Comparison of ENCODE assay signal across 14 mouse cellular contexts in genomic region chrX:101754478-101754877, GRCm38 (mm10). TPM values are rescaled to one million over a fixed set of nuclear protein-coding genes. Genes with fewer than 3 reads are reported as not detected.
DNase-seq lines count a peak whose midpoint lies in the region; ATAC-seq and TF ChIP-seq lines count a peak whose summit lies in the region.
"Had no signal": no experiment of that assay in that cellular context is flagged by ENCODE, and none has a peak within 500 bp of the region (broad histone marks: within the 10 kb centered on the region; RNA-seq: fewer than 3 reads in every experiment).

No protein-coding gene starts in this region.

- H3K9ac ChIP-seq in forebrain, embryonic 11.5 days (ENCODE audit: low read length): no peak overlapping the region
- no peak overlapping the region for H3K9ac ChIP-seq in forebrain, embryonic 16.5 days (replicated peaks; ENCODE audit: low read depth, low read length)
- H3K9ac ChIP-seq: hindbrain, embryonic 13.5 days; neural tube, embryonic 13.5 days had no signal

- no peak for TF ChIP-seq CTCF in lung, adult 2 months (IDR thresholded peaks at IDR 0.05; ENCODE audit: insufficient read depth, low read length)

- 0 out of 2 replicates have a peak, but pooled peaks cover 3% of the 10 kb centered on the region for H3K4me1 ChIP-seq in lung, adult 2 months (ENCODE audit: control insufficient read depth, insufficient read depth, low read length)
- no peaks in the 10 kb centered on the region for H3K4me1 ChIP-seq in forebrain, embryonic 11.5 days (replicated peaks; ENCODE audit: control insufficient read depth, insufficient read depth, low read length)
- 0 out of 2 replicates have a peak, but pooled peaks cover 5% of the 10 kb centered on the region for H3K4me1 ChIP-seq in forebrain, embryonic 16.5 days (replicated peaks; ENCODE audit: control insufficient read depth, insufficient read depth, low read length)
- H3K4me1 ChIP-seq: hindbrain, embryonic 13.5 days; neural tube, embryonic 13.5 days had no signal

- no peak overlapping the region for H3K4me2 ChIP-seq in forebrain, embryonic 11.5 days (ENCODE audit: low read depth, low read length, severe bottlenecking)
- no peak overlapping the region for H3K4me2 ChIP-seq in forebrain, embryonic 16.5 days (ENCODE audit: low read length)
- H3K4me2 ChIP-seq: hindbrain, embryonic 13.5 days; neural tube, embryonic 13.5 days had no signal

- no peak overlapping the region for H3K27ac ChIP-seq in forebrain, embryonic 11.5 days (ENCODE audit: low read depth, low read length)
- H3K27ac ChIP-seq in forebrain, embryonic 16.5 days (ENCODE audit: low read length): no peak overlapping the region
- H3K27ac ChIP-seq: hindbrain, embryonic 13.5 days; limb, embryonic 10.5 days; neural tube, embryonic 13.5 days had no signal

- ATAC-seq in forebrain, embryonic 11.5 days (replicated peaks; ENCODE audit: low FRiP score): no peak
- ATAC-seq in forebrain, embryonic 16.5 days: no peak

- H3K4me3 ChIP-seq in lung, adult 2 months (replicated peaks; ENCODE audit: extremely low read depth, low read depth, low read length): no peak overlapping the region
- no peak overlapping the region for H3K4me3 ChIP-seq in forebrain, embryonic 11.5 days (ENCODE audit: low read depth, low read length)
- H3K4me3 ChIP-seq in forebrain, embryonic 16.5 days (replicated peaks; ENCODE audit: low read length): no peak overlapping the region
- H3K4me3 ChIP-seq: hindbrain, embryonic 13.5 days; limb, embryonic 10.5 days; neural tube, embryonic 13.5 days had no signal

- TF ChIP-seq POLR2A in lung, adult 2 months (IDR thresholded peaks at IDR 0.05; ENCODE audit: borderline replicate concordance, extremely low read depth, low read depth, low read length): no peak

- DNase-seq in adrenal gland, postnatal 25 days: peak; percentile 21
- no peak for DNase-seq in adrenal gland, adult 18-20 months (ENCODE audit: low spot score in 2 of 2)
- peak; percentile 10 to 18 for DNase-seq in lung, adult 18-20 months
- no peak for DNase-seq in lung, adult 2 months
- peak; percentile 25 for DNase-seq in frontal cortex, postnatal 14 days (ENCODE audit: low spot score in 2 of 2)
- peak; percentile 23 for DNase-seq in lung, postnatal 4 days
- no peak for DNase-seq in forebrain, embryonic 11.5 days (ENCODE audit: low spot score)
- DNase-seq: B cell, adult 2 months; embryo, embryonic 11 days had no signal

- H3K27me3 ChIP-seq in forebrain, embryonic 11.5 days (ENCODE audit: control insufficient read depth, insufficient read depth, low read length): peaks cover 12% of the 10 kb centered on the region
- H3K27me3 ChIP-seq in forebrain, embryonic 16.5 days (replicated peaks; ENCODE audit: control insufficient read depth, insufficient read depth, low read length): no peaks in the 10 kb centered on the region

- 62% methylated on average over 5 of the region's 5 CpGs for WGBS in lung, adult 2 months
- WGBS in forebrain, embryonic 11.5 days: 85% methylated on average over 5 of the region's 5 CpGs
- 58% methylated on average over 5 of the region's 5 CpGs for WGBS in forebrain, embryonic 16.5 days

- H3K9me3 ChIP-seq in forebrain, embryonic 11.5 days (ENCODE audit: control insufficient read depth, low read length): no peaks in the 10 kb centered on the region
- H3K9me3 ChIP-seq in forebrain, embryonic 16.5 days (ENCODE audit: control insufficient read depth, low read length): no peaks in the 10 kb centered on the region
- H3K9me3 ChIP-seq: hindbrain, embryonic 13.5 days; limb, embryonic 10.5 days; neural tube, embryonic 13.5 days had no signal

- no peaks in the 10 kb centered on the region for H3K36me3 ChIP-seq in forebrain, embryonic 11.5 days (ENCODE audit: control insufficient read depth, insufficient read depth, low read length)
- H3K36me3 ChIP-seq in forebrain, embryonic 16.5 days (ENCODE audit: control insufficient read depth, insufficient read depth): no peaks in the 10 kb centered on the region
- H3K36me3 ChIP-seq: hindbrain, embryonic 13.5 days; limb, embryonic 10.5 days; neural tube, embryonic 13.5 days had no signal

RNA-seq across cellular contexts. Expression of gene Cxcr3, which starts 20.4 kb away (rescaled TPM):
- total RNA-seq in adrenal gland, postnatal 25 days (2021): not detected in 2 replicates
- 1 to 10 TPM in 1 of 2 experiments, under 1 TPM in 1; 0.73 to 1.1 TPM for total RNA-seq in adrenal gland, adult 18-20 months (2021)
- polyA plus RNA-seq in lung, adult 2 months (2012; rRNA removed): 4.1 and 5.2 TPM in 2 replicates
- polyA plus RNA-seq in forebrain, embryonic 11.5 days (2014; fragmentation: Nextera tagmentation; extraction: Ambion mirVana): 0.11 TPM in 1 of 2 replicates, not detected in the other
- polyA plus RNA-seq in forebrain, embryonic 16.5 days (2015; fragmentation: Nextera tagmentation; extraction: Ambion mirVana): 0.22 TPM in 1 of 2 replicates, not detected in the other

RNA-seq across cellular contexts. Expression of gene Gm4779, which starts 39.7 kb away (rescaled TPM):
- total RNA-seq in adrenal gland, postnatal 25 days (2021): not detected in 2 replicates
- total RNA-seq in adrenal gland, adult 18-20 months (2021): not detected
- polyA plus RNA-seq in lung, adult 2 months (2012; rRNA removed): not detected in 2 replicates
- not detected in 2 replicates for polyA plus RNA-seq in forebrain, embryonic 11.5 days (2014; fragmentation: Nextera tagmentation; extraction: Ambion mirVana)
- polyA plus RNA-seq in forebrain, embryonic 16.5 days (2015; fragmentation: Nextera tagmentation; extraction: Ambion mirVana): not detected in 2 replicates
- total RNA-seq: megakaryocyte progenitor cell, adult 5-6 weeks had no signal
- polyA plus RNA-seq: hindbrain, embryonic 13.5 days; neural tube, embryonic 13.5 days had no signal

RNA-seq across cellular contexts. Expression of gene 8030474K03Rik, which starts 40.0 kb away (rescaled TPM):
- not detected in 2 replicates for total RNA-seq in adrenal gland, postnatal 25 days (2021)
- total RNA-seq in adrenal gland, adult 18-20 months (2021): not detected
- polyA plus RNA-seq in lung, adult 2 months (2012; rRNA removed): not detected in 2 replicates
- not detected in 2 replicates for polyA plus RNA-seq in forebrain, embryonic 11.5 days (2014; fragmentation: Nextera tagmentation; extraction: Ambion mirVana)
- 0.22 TPM in 1 of 2 replicates, not detected in the other for polyA plus RNA-seq in forebrain, embryonic 16.5 days (2015; fragmentation: Nextera tagmentation; extraction: Ambion mirVana)
- polyA plus RNA-seq: neural tube, embryonic 13.5 days had no signal

Comparison
In these comparisons a context has a peak if more than half of its experiments do, and no peak if none do; other contexts are left out.
1. DNase-seq: peak in adrenal gland, postnatal 25 days (single experiment), lung, adult 18-20 months (2 of 2), frontal cortex, postnatal 14 days (2 of 2) and lung, postnatal 4 days (2 of 2); none in adrenal gland, adult 18-20 months (0 of 2), lung, adult 2 months (single experiment) and forebrain, embryonic 11.5 days (single experiment).